Comparison of ENCODE assay signal across 8 mouse cellular contexts in genomic region chr2:76114734-76115133, GRCm38 (mm10).
DNase-seq lines count a peak whose midpoint lies in the region; ATAC-seq and TF ChIP-seq lines count a peak whose summit lies in the region.

No protein-coding gene starts in this region.

- peak; percentile 90 for TF ChIP-seq CTCF in G1E (IDR thresholded peaks at IDR 0.05; ENCODE audit: low read depth, low read length)

- H3K9ac ChIP-seq in forebrain, embryonic 15.5 days (replicated peaks) = no peak overlapping the region
- H3K9ac ChIP-seq in embryonic facial prominence, embryonic 11.5 days (replicated peaks; ENCODE audit: low read length) = no peak overlapping the region

- no peak overlapping the region for H3K4me3 ChIP-seq in forebrain, embryonic 10.5 days
- no peak overlapping the region for H3K4me3 ChIP-seq in forebrain, embryonic 15.5 days
- no peak overlapping the region for H3K4me3 ChIP-seq in G1E (ENCODE audit: low read depth, low read length)
- H3K4me3 ChIP-seq in embryonic facial prominence, embryonic 11.5 days (ENCODE audit: low read depth, low read length) = no peak overlapping the region

- no peaks in the 10 kb centered on the region for H3K9me3 ChIP-seq in forebrain, embryonic 10.5 days
- no peaks in the 10 kb centered on the region for H3K9me3 ChIP-seq in forebrain, embryonic 15.5 days
- no peaks in the 10 kb centered on the region for H3K9me3 ChIP-seq in G1E (replicated peaks)
- H3K9me3 ChIP-seq in embryonic facial prominence, embryonic 11.5 days (replicated peaks; ENCODE audit: control insufficient read depth, low read length) = no peaks in the 10 kb centered on the region

- ATAC-seq in forebrain, embryonic 15.5 days (replicated peaks) = no peak
- no peak for ATAC-seq in G1E (ENCODE audit: extremely low read depth, insufficient number of reproducible peaks, low FRiP score, poor library complexity, severe bottlenecking)
- ATAC-seq in embryonic facial prominence, embryonic 11.5 days (replicated peaks; ENCODE audit: insufficient number of reproducible peaks, low FRiP score, low TSS enrichment, low read depth) = 0 out of 2 replicates have a peak, but pooled peaks have one; percentile 18

- intact Hi-C loops in left cerebral cortex, postnatal 4 days (cut with DNase I) = loop anchor here (5.0 kb wide), 1 partner anchor 248 kb away; the partner anchor contains the start of gene Cyct
- intact Hi-C loops in left cerebral cortex, postnatal 36 days (cut with DNase I) = loop anchor here (10.0 kb wide), 1 partner anchor 250 kb away; the partner anchor contains the start of genes Cyct and Rbm45

- no peak overlapping the region for H3K4me2 ChIP-seq in forebrain, embryonic 15.5 days (replicated peaks)
- no peak overlapping the region for H3K4me2 ChIP-seq in embryonic facial prominence, embryonic 11.5 days (ENCODE audit: low read depth, low read length)

- H3K4me1 ChIP-seq in forebrain, embryonic 10.5 days = peaks cover 5% of the 10 kb centered on the region
- 0 out of 2 replicates have a peak, but pooled peaks cover under 1% of the 10 kb centered on the region for H3K4me1 ChIP-seq in forebrain, embryonic 15.5 days
- H3K4me1 ChIP-seq in G1E (ENCODE audit: insufficient read depth, low read depth, low read length) = peaks cover 8% of the 10 kb centered on the region
- no peaks in the 10 kb centered on the region for H3K4me1 ChIP-seq in embryonic facial prominence, embryonic 11.5 days (ENCODE audit: control insufficient read depth, insufficient read depth, low read length)

- peak; percentile 34 for DNase-seq in forebrain, embryonic 10.5 days (ENCODE audit: extremely low spot score, low spot score)
- DNase-seq in left cerebral cortex, postnatal 4 days = peak; percentile 23
- no peak for DNase-seq in left cerebral cortex, postnatal 36 days (ENCODE audit: low spot score in 2 of 2)
- peak; percentile 10 for DNase-seq in G1E (ENCODE audit: low spot score)
- peak; percentile 78 for DNase-seq in embryonic facial prominence, embryonic 11.5 days (ENCODE audit: low spot score)
- peak; percentile 43 to 59 for DNase-seq in lung, postnatal 4 days
- no peak for DNase-seq in frontal cortex, postnatal 25 days (ENCODE audit: low spot score in 2 of 2)

- 31% methylated on average over 6 of the region's 6 CpGs for WGBS in forebrain, embryonic 10.5 days
- WGBS in forebrain, embryonic 15.5 days = 19% methylated on average over 6 of the region's 6 CpGs
- 18% methylated on average over 6 of the region's 6 CpGs for WGBS in embryonic facial prominence, embryonic 11.5 days

- no peaks in the 10 kb centered on the region for H3K27me3 ChIP-seq in forebrain, embryonic 10.5 days (ENCODE audit: poor library complexity, severe bottlenecking)
- H3K27me3 ChIP-seq in forebrain, embryonic 15.5 days = no peaks in the 10 kb centered on the region
- H3K27me3 ChIP-seq in G1E (ENCODE audit: insufficient read depth, low read length) = peaks cover 12% of the 10 kb centered on the region
- H3K27me3 ChIP-seq in embryonic facial prominence, embryonic 11.5 days (ENCODE audit: control insufficient read depth, insufficient read depth, low read length) = no peaks in the 10 kb centered on the region

- H3K36me3 ChIP-seq in forebrain, embryonic 10.5 days (replicated peaks) = no peaks in the 10 kb centered on the region
- H3K36me3 ChIP-seq in forebrain, embryonic 15.5 days = no peaks in the 10 kb centered on the region
- H3K36me3 ChIP-seq in G1E (replicated peaks) = no peaks in the 10 kb centered on the region
- no peaks in the 10 kb centered on the region for H3K36me3 ChIP-seq in embryonic facial prominence, embryonic 11.5 days (replicated peaks; ENCODE audit: control insufficient read depth, insufficient read depth, low read depth, low read length)

- H3K27ac ChIP-seq in forebrain, embryonic 10.5 days = no peak overlapping the region
- H3K27ac ChIP-seq in forebrain, embryonic 15.5 days (replicated peaks) = no peak overlapping the region
- no peak overlapping the region for H3K27ac ChIP-seq in embryonic facial prominence, embryonic 11.5 days (replicated peaks; ENCODE audit: low read depth, low read length)

Comparison
In these comparisons a context has a peak if more than half of its experiments do, and no peak if none do; other contexts are left out.
1. DNase-seq: peak in forebrain, embryonic 10.5 days (single experiment), left cerebral cortex, postnatal 4 days (single experiment), G1E (single experiment), embryonic facial prominence, embryonic 11.5 days (single experiment) and lung, postnatal 4 days (2 of 2); none in left cerebral cortex, postnatal 36 days (0 of 2) and frontal cortex, postnatal 25 days (0 of 2).